ENCODE assay signal across 9 mouse cellular contexts in genomic region chr9:113171767-113172405, GRCm38 (mm10).
DNase-seq lines count a peak whose midpoint lies in the region.
"Had no signal": no experiment of that assay in that cellular context is flagged by ENCODE, and none has a peak within 500 bp of the region (broad histone marks: within the 10 kb centered on the region; RNA-seq: fewer than 3 reads in every experiment).

No protein-coding gene starts in this region.

- DNase-seq in layer of hippocampus, adult 11-12 months (ENCODE audit: low spot score), result peak; percentile 63
- DNase-seq in layer of hippocampus, adult 9-10 months (ENCODE audit: low spot score), result no peak
- DNase-seq in frontal cortex, adult 2 months (ENCODE audit: extremely low spot score in 1 of 2, low spot score in 1 of 2), result peak; percentile 70 to 82
- peak; percentile 52 to 64 for DNase-seq in layer of hippocampus, postnatal 14 days (ENCODE audit: low spot score in 2 of 2)
- DNase-seq in right cerebral cortex, postnatal 36 days (ENCODE audit: low spot score in 2 of 2), result peak; percentile 63 to 77
- no peak for DNase-seq in testis, postnatal 14 days (ENCODE audit: low spot score)
- no peak for DNase-seq in MN1 (ENCODE audit: low spot score)
- DNase-seq: heart, adult 11 months; thymus, postnatal 4 days had no signal

Comparison
In these comparisons a context has a peak if more than half of its experiments do, and no peak if none do; other contexts are left out.
1. DNase-seq: peak in layer of hippocampus, adult 11-12 months (single experiment), frontal cortex, adult 2 months (2 of 2), layer of hippocampus, postnatal 14 days (2 of 2) and right cerebral cortex, postnatal 36 days (2 of 2); none in layer of hippocampus, adult 9-10 months (single experiment), testis, postnatal 14 days (single experiment) and MN1 (single experiment).